In the genomic region with DNA sequence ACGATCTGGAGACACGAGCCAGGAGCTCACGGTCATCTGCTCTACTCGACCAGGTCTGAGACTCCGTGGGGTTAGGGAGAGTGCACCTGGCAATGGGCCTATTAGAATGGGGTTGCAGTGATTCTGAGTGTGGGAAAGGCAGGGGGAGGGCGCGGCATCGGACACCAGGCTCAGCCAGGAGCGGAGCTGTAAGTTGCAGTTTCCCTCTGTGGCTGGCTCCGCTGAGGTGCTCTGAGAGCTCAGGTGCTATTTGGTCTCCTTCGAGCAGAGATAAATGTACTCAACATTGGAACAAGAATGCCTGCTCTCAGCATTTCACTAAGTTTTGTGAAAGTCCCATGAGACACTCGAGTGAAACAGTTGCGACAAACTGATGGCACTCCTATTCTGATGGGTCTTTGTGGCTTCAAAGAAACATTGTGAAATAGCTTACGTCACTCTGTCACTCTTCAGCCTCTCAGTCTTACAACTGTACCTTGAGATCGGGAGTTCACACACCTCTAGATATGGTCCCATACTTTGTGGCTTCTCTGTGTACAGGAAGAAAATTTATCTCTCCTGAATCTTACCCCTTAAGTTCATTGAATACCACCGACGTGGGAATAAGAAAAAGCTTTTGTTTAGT, we compare ENCODE assay signal across 22 mouse cellular contexts. TPM values are rescaled to one million over a fixed set of nuclear protein-coding genes. Genes with fewer than 3 reads are reported as not detected.
DNase-seq lines count a peak whose midpoint lies in the region; ATAC-seq and TF ChIP-seq lines count a peak whose summit lies in the region.
"Had no signal": no experiment of that assay in that cellular context is flagged by ENCODE, and none has a peak within 500 bp of the region (broad histone marks: within the 10 kb centered on the region; RNA-seq: fewer than 3 reads in every experiment).

No protein-coding gene starts in this region.

- H3K9me3 ChIP-seq in liver, embryonic 11.5 days (ENCODE audit: control insufficient read depth, low read length), result no peaks in the 10 kb centered on the region
- no peaks in the 10 kb centered on the region for H3K9me3 ChIP-seq in stomach, postnatal 0 days (ENCODE audit: control insufficient read depth, low read length)
- H3K9me3 ChIP-seq: embryonic facial prominence, embryonic 10.5 days; forebrain, embryonic 13.5 days; heart, embryonic 13.5 days; midbrain, embryonic 13.5 days had no signal

- H3K27me3 ChIP-seq in liver, embryonic 11.5 days (replicated peaks; ENCODE audit: control insufficient read depth, insufficient read depth, low read length), result no peaks in the 10 kb centered on the region
- no peaks in the 10 kb centered on the region for H3K27me3 ChIP-seq in stomach, postnatal 0 days (ENCODE audit: control insufficient read depth, insufficient read depth, low read length)
- H3K27me3 ChIP-seq: forebrain, embryonic 13.5 days; heart, embryonic 13.5 days; midbrain, embryonic 13.5 days had no signal

- TF ChIP-seq POLR2A in lung, adult 2 months (IDR thresholded peaks at IDR 0.05; ENCODE audit: borderline replicate concordance, extremely low read depth, low read depth, low read length), result no peak

- ATAC-seq in liver, embryonic 11.5 days (replicated peaks; ENCODE audit: low FRiP score), result no peak
- ATAC-seq in stomach, postnatal 0 days (ENCODE audit: low FRiP score, low TSS enrichment), result no peak
- ATAC-seq: forebrain, embryonic 13.5 days; hindbrain, postnatal 0 days; midbrain, embryonic 13.5 days had no signal

- intact Hi-C loops in left cerebral cortex, postnatal 4 days (cut with DNase I), result no loop called here

- H3K4me2 ChIP-seq in liver, embryonic 11.5 days, result no peak overlapping the region
- H3K4me2 ChIP-seq in stomach, postnatal 0 days (replicated peaks; ENCODE audit: low read depth), result peak overlapping the region; percentile 41
- H3K4me2 ChIP-seq: forebrain, embryonic 13.5 days; heart, embryonic 13.5 days; midbrain, embryonic 13.5 days had no signal

- H3K27ac ChIP-seq in liver, embryonic 11.5 days (ENCODE audit: low read depth, low read length), result no peak overlapping the region
- no peak overlapping the region for H3K27ac ChIP-seq in stomach, postnatal 0 days (replicated peaks)
- H3K27ac ChIP-seq: embryonic facial prominence, embryonic 10.5 days; forebrain, embryonic 13.5 days; heart, embryonic 13.5 days; hindbrain, postnatal 0 days; macrophage; midbrain, embryonic 13.5 days had no signal

- peak; percentile 27 for DNase-seq in liver, embryonic 11.5 days (ENCODE audit: low spot score)
- DNase-seq in liver, result no peak
- DNase-seq in lung, adult 2 months, result no peak
- peak; percentile 21 for DNase-seq in lung, postnatal 36 days
- peak; percentile 29 for DNase-seq in stomach, postnatal 0 days (ENCODE audit: low spot score)
- no peak for DNase-seq in urinary bladder, postnatal 25 days (ENCODE audit: low spot score)
- DNase-seq in left cerebral cortex, postnatal 4 days, result no peak
- DNase-seq in thymus, postnatal 0 days (ENCODE audit: low spot score), result no peak
- DNase-seq: adrenal gland, adult 8-10 months; cerebellum, adult 11-12 months; cerebellum, postnatal 36 days; heart, postnatal 36 days; layer of hippocampus, postnatal 36 days; retina, postnatal 1 day; thymus, postnatal 4 days had no signal

- H3K9ac ChIP-seq in liver, embryonic 11.5 days (ENCODE audit: low read depth, low read length), result no peak overlapping the region
- H3K9ac ChIP-seq in stomach, postnatal 0 days (ENCODE audit: low read length), result no peak overlapping the region
- H3K9ac ChIP-seq: forebrain, embryonic 13.5 days; heart, embryonic 13.5 days; midbrain, embryonic 13.5 days had no signal

- TF ChIP-seq EP300 in stomach, postnatal 0 days (optimal IDR thresholded peaks at IDR 0.05), result no peak

- H3K36me3 ChIP-seq in liver, embryonic 11.5 days (ENCODE audit: control insufficient read depth, insufficient read depth, low read length), result no peaks in the 10 kb centered on the region
- H3K36me3 ChIP-seq in stomach, postnatal 0 days (ENCODE audit: control insufficient read depth, insufficient read depth, low read length), result no peaks in the 10 kb centered on the region
- H3K36me3 ChIP-seq: embryonic facial prominence, embryonic 10.5 days; heart, embryonic 13.5 days; midbrain, embryonic 13.5 days had no signal

- whole genome bisulfite sequencing in liver, embryonic 11.5 days, result 64% methylated on average over 17 of the region's 17 CpGs
- 44% methylated on average over 17 of the region's 17 CpGs for WGBS in lung, adult 2 months
- WGBS in stomach, postnatal 0 days, result 39% methylated on average over 17 of the region's 17 CpGs

- no peak for TF ChIP-seq CTCF in lung, adult 2 months (IDR thresholded peaks at IDR 0.05; ENCODE audit: insufficient read depth, low read length)
- TF ChIP-seq CTCF in stomach, postnatal 0 days (IDR thresholded peaks at IDR 0.05; ENCODE audit: low read depth), result no peak

- no peaks in the 10 kb centered on the region; the same call in 1 of the 2 replicates for H3K4me1 ChIP-seq in liver, embryonic 11.5 days (replicated peaks; ENCODE audit: control insufficient read depth, insufficient read depth, low read length)
- H3K4me1 ChIP-seq in lung, adult 2 months (ENCODE audit: control insufficient read depth, insufficient read depth, low read length), result no peaks in the 10 kb centered on the region
- no peaks in the 10 kb centered on the region for H3K4me1 ChIP-seq in stomach, postnatal 0 days (replicated peaks; ENCODE audit: control insufficient read depth, insufficient read depth)
- H3K4me1 ChIP-seq: embryonic facial prominence, embryonic 10.5 days; forebrain, embryonic 13.5 days; heart, embryonic 13.5 days; midbrain, embryonic 13.5 days had no signal

- no peak overlapping the region for H3K4me3 ChIP-seq in liver, embryonic 11.5 days (ENCODE audit: low read depth, low read length)
- H3K4me3 ChIP-seq in lung, adult 2 months (replicated peaks; ENCODE audit: extremely low read depth, low read depth, low read length), result peak overlapping the region; percentile 32
- 0 out of 2 replicates have a peak overlapping the region, but pooled peaks have one; percentile 4 for H3K4me3 ChIP-seq in stomach, postnatal 0 days (ENCODE audit: low read depth, low read length)
- H3K4me3 ChIP-seq: embryonic facial prominence, embryonic 10.5 days; forebrain, embryonic 13.5 days; heart, embryonic 13.5 days; midbrain, embryonic 13.5 days had no signal

RNA-seq across cellular contexts. Expression of gene Frem3, which starts 58.5 kb away (rescaled TPM):
- 0.04 and 0.14 TPM in 2 replicates for polyA plus RNA-seq in liver, embryonic 11.5 days (2014; fragmentation: Nextera tagmentation; extraction: Ambion mirVana)
- not detected in 2 replicates for polyA plus RNA-seq in lung, adult 2 months (2012; rRNA removed)
- polyA plus RNA-seq in stomach, postnatal 0 days (2015; fragmentation: Nextera tagmentation; extraction: Ambion mirVana), result 0.04 and 0.06 TPM in 2 replicates
- total RNA-seq in left cerebral cortex, postnatal 4 days (2021), result under 1 TPM; 0.16 to 0.24 TPM
- polyA plus RNA-seq in thymus, postnatal 0 days (2015; fragmentation: Nextera tagmentation; extraction: Ambion mirVana), result 0.01 TPM in 1 of 2 replicates, not detected in the other
- total RNA-seq: adrenal gland, adult 8-10 months; gastrocnemius, adult 18-20 months had no signal
- polyA plus RNA-seq: embryonic facial prominence, embryonic 10.5 days; forebrain, embryonic 13.5 days; macrophage had no signal

Comparison
In these comparisons a context has a peak if more than half of its experiments do, and no peak if none do; other contexts are left out.
1. DNase-seq: peak in liver, embryonic 11.5 days (single experiment), lung, postnatal 36 days (single experiment) and stomach, postnatal 0 days (single experiment); none in liver (single experiment), lung, adult 2 months (single experiment), urinary bladder, postnatal 25 days (single experiment), left cerebral cortex, postnatal 4 days (single experiment) and thymus, postnatal 0 days (single experiment).